Mouse (Mus musculus) left cerebral cortex, postnatal 36 days (tissue): ENCODE data around the gene Prodh2. TPM values are rescaled to one million over a fixed set of nuclear protein-coding genes. Genes with fewer than 3 reads are reported as not detected.
"Not testable (repeated sequence)": the region's sequence is repeated elsewhere in the genome, so short reads cannot be mapped to it uniquely, and the experiment has no call there.

Experiments
- DNase-seq, 2 experiments: peaks; one replicate each; pipeline ENCODE4 v3.0.0; 2021 to 2022; ENCODE audit warnings: low spot score in 2 of 2, mixed read lengths in 1 of 2
- intact Hi-C: fragments of 180-260 bp; cut with DNase I; formaldehyde crosslinking; loops from one replicate; pipeline ENCODE4 v1.15.1; 2025
- total RNA-seq, 2 experiments: library from RNA; stranded (reverse); gene quantifications; 2 replicates each; pipeline ENCODE4 v1.2.3; 2021

The Prodh2 gene
- total RNA-seq, 2 experiments from 2014 or later, result not detected

DNA sequence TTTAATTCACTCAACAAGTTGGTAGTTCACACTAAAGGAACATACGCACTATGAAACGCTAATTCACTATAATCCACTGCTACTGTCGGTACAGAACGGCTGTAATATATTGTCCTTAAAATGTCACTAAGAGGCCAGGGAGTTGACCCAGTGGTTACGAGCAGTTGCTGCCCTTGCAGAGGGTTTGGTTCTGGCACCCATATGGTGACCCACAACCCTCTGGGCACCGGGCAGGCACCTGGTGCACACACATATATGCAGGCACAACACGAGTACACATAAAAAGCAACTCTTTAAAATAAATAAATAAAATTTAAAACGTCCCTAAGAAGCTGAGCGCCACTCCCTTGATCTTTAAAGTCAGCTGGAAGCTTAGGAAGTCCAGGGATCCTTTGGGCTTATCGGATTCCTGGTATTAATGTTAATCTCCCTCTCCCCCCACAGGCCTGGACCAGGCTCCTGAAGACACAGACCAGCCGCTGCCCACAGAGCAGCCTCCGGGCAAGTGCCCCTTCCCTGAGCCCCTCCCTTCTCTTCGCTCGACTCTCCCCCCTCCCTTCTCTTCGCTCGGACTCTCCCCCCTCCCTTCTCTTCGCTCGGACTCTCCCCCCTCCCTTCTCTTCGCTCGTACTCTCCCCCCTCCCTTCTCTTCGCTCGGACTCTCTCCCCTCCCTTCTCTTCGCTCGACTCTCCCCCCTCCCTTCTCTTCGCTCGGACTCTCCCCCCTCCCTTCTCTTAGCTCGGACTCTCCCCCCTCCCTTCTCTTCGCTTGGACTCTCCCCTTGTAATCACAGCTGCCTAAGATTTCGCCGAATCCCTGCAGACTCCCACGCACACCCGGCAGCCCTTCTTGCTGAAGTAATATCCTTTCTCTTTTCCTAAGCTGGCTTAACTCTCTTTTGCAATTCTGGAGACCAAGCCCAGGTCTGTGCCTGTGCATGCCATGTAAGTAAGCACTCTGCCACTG, 15.7 kb upstream of the Prodh2 start:
- DNase-seq, result peak; percentile 46 to 60
- intact Hi-C loops, result no loop called here

DNA sequence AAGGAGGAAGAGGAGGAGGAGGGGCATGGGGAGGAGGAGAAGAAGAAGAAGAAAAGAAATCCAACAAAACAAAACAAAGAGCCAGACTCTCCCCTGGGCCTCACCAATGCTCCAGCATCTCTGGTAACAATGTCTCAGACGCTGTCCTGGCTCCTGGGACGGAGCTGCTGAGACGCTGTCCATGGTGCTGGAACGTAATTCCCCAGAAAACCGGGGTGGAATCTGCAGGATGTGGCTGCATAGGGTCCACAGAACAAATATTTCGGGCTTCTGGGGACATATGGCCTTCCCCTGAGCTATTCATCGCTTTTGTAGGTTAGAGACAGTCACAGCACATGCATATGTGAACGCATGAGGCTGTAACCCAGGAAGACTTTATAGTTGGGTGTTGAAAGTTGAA, 9.2 kb upstream of the Prodh2 start:
- intact Hi-C loops, result no loop called here

DNA sequence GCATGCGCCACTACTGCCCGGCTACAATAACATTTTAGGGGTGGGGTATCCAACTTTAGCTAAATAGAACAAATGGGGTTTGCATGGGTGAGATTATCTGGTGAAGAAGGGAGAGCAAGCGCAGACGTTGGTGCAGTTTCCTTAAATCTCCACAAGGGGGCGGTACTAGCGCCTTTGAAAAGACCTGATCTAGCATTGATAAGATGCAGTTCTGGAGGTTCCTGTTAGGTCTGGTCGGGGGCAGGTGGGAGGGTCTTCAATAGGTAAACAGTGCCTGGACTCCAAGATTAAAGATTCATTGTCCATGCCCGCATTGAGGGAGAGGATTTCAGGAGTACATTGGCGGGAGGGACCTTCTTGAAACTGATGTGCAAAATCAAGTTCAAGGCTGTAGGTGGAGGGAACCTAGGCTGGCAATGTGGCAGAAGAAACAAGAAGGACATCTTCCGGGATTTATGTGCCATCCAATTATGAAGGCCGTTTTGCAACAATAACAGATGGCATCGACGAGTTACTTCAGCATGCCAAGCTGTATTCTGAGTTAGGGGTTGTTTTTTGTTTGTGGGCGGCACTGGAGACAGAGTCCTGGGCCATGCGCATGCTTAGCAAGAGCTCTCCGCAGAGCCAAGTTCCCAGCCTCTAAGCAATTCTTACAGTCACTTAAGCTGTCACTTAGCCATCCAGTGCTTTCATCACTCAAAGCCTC, 3.0 kb upstream of the Prodh2 start:
- peak; percentile 31 to 40 for DNase-seq
- intact Hi-C loops, result loop anchor here (5.0 kb wide), 2 partner anchors 47 to 48 kb away; partner anchors contain the start of gene Arhgap33

More for the DNA sequence above, 9.2 kb upstream of the Prodh2 start:
- DNase-seq, result no peak

DNA sequence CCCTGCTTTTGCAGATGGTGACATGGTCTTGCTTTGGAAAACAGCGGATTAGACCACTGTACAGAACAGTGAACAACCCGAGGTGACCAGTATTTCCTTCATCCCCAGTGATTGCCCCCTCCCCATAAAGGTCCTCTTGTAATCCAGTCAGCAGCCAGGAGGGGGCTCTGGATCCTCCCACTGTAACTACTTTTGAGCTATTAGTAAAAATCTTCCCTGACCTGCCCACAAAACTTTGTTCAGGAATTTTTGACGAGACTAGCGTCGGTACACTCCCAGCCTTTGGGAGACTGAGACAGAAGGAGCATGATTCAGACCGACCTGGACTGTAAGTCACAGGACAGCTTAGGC, 2.5 kb upstream of the Prodh2 start:
- intact Hi-C loops, result loop anchor here (5.0 kb wide), 2 partner anchors 46 to 49 kb away; partner anchors contain the start of gene Arhgap33
- DNase-seq, result no peak

DNA sequence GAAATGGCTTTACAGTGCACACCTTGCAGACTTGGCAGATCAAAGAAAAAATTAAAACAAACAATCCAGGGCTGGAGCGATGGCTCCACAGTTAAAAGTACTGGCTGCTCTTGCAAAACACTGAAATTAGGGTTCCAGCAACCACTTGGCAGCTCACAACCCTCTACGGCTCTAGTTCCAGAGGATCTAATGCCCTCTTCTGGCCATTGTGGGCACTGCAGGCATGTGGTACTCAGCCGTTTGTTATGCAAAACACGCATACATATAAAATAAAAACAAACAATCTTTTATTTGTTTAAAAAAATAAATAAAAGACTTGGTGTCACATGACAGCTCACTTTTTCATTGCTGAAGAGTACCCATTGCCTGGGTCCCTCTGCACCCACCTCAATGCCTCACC, 657 bp upstream of the Prodh2 start:
- intact Hi-C loops, result loop anchor here (5.0 kb wide), 2 partner anchors 45 to 50 kb away; partner anchors contain the start of gene Arhgap33
- peak; percentile 57 to 67 for DNase-seq

DNA sequence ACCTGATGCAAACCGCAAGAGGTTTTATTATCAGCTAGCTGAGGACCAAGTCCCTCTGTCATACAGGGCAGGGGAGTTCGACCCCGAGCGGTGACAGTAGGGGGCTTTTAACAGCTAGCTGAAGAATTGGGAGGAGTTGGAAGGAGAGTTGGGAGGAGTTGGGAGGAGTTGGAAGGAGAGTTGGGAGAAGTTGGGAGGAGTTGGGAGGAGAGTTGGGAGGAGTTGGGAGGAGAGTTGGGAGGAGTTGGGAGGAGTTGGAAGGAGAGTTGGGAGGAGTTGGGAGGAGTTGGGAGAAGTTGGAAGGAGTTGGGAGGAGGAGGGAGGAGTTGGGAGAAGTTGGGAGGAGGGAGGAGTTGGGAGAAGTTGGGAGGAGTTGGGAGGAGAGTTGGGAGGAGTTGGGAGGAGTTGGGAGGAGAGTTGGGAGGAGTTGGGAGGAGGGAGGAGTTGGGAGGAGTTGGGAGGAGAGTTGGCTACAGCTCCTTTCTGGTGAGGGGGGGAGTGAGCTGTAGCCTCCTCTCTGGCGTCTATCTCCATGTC, 2.2 kb downstream of the Prodh2 start:
- intact Hi-C loops, DNase-seq: not testable (repeated sequence)

DNA sequence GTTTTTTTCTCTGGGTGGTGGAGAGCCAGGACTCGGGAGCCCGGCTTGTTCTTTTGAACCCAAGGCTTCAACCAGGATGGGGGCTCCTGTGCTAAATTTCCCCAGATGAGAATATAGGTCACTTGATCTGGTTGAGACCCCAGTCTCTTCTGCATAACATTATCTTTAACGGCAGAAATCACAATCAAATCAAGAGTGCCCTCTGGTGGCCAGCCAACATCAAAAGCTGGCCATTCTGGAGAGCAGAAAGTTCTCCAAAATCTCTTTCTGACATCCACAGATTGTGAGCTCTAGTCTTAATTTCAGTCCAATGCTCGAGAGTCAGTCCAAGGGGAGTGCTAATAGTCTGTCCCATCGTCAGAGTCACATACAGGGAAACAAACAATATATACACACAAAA, 7.7 kb downstream of the Prodh2 start:
- intact Hi-C loops, DNase-seq: not testable (repeated sequence)

DNA sequence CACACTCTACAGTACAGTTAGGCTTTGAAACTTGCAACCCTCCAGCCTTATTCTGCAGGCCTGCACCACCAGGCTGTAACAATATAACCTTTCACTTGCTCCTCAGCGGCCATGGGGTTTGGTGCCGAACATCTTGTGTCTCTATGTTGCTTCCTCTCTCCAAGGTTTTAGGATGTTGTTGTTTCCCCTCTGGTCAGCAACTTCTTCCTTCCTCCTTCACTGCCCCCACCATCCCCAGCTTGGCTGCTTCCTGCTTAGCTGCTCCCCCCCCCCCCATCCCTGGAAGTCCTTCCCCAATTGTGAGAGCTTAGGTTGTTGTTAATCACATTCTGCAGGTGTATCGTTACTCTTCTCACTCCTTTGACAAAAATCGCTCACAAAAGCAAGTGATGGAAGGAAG, 14.6 kb downstream of the Prodh2 start:
- DNase-seq, result no peak
- intact Hi-C loops, result no loop called here

DNA sequence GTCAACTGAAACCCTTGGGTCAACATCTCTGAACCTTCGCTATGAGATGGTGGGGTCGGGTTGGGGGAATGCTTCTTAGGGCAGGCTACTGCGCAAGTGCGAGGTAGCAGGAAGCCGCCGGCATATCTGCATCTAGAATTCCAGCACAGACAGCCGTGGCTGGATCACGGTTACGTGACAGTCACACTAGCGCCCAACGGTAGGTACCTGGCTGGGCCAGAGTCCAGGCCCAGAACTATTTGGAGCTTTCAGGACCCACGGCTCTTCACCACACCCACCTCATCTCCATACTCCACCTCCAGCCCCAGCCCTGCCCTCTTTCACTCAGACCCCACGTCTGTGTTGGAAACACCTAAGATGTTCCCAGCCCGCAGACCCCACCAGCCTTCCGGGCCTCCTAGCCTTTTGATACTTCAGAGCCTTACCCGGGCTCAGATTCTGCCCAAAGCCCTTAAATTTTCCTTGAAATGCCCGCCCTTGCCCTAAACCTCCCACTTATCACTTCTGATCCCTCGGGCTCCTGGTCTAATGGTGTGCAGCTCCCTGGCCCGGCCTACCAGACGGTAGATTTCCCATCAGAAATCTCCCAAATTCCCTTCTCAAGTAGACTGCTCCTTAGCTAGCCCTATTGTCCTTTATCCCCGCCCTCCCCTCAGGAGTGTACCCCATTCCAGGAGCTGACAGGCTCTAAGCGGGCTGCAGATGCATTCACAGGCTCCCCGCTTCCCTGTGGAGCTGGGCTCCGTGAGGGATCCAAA, 21.8 kb downstream of the Prodh2 start:
- intact Hi-C loops, result no loop called here
- DNase-seq, result no peak

DNA sequence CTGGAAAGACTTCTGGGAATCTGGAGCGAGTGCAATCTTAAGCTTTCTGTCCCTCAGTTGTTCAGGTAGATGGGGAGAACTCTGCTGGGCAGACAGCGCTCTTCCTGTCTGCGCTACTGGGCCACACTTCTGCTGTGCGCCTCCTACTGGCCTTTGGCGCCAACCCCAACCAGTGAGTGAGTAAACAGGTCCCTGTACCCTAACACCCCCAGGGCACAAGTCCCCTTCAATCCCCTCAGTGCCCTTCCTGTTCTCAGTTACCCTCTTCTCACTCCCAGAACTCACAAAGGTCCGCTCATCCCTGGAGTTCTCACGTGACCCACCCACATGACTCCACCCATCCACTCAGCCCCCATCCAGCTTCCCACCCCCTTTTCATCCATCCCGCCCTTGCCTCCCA, 24.9 kb downstream of the Prodh2 start:
- DNase-seq, result no peak
- intact Hi-C loops, result no loop called here

DNA sequence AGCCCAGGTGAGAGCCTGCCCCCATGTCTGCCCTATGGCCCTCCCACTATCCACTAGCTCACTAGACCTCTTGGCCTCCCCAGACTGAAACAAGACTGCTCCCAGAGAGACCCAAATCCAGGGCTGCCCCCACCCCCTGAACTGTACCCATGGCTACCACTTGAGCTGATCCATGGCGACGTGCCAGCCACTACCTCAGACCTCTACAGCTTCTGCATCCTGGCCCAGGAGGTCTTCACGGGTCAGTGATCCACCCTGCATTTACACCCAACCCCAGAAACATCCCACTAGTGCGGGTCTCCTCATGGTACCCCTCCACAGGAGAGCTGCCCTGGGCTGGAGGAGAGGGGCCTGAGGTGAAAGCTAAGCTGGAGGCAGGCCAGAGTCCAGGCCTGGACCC, 27.0 kb downstream of the Prodh2 start:
- intact Hi-C loops, result no loop called here
- no peak for DNase-seq

DNA sequence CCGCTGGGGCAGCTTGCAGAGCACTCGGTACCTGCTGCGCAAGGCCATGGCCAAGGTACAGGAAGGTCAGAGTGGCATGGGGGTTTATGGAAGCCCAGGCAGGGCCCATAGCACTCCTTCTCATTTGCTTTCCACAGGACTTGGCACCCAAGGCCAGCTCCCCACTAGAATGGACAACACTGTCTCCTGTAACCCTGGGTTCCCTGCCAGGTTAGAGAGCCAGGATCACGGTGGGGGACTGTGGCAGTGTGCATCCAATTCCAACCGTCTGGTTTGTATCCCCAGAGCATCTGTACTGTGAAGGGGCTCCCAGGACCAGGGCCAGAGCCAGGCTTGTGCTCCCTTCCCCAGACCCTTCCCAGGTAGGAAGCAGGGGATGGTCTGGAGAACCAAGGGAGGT, 27.4 kb downstream of the Prodh2 start:
- intact Hi-C loops, result no loop called here
- no peak for DNase-seq

DNA sequence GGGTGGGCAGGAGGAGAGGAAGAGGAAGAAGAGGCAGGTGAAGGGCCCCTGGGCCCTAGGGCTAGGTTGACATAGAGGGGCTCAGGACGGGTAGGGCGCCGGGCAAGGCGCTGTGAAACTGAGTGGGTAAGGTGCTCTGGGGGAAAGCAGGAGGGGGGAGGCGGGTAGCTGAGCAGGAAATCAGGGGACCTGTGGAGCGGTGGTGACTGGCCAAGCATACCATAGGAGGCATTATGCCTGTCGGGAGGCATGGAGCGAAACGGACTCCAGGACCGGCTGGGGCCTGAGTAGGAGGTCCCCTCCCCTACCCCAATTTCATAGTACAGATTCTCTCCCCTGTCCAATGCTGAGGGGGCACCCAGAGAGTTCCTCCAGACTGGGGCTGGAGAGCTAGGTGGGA, 29.4 kb downstream of the Prodh2 start:
- no peak for DNase-seq
- intact Hi-C loops, result no loop called here

DNA sequence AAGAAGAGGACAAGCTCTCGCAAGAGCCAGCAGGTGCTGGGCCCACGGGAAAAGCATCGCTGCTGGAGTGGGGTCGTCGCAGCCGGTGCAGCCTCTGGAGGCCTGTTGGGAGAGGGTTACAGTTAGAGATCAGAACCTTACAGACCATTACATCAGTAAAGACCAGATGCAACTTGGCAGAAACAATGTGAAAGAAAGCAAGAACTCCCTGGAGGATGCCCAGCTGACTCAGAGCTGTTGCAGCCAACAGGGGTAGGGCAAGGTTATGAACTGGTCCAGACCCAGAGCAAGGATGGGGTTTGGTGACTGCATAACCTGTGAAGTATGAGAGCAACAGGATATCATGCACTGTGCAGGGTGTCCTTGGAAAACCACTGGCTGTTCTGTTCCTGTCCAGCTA, 31.1 kb downstream of the Prodh2 start:
- intact Hi-C loops, result no loop called here

DNA sequence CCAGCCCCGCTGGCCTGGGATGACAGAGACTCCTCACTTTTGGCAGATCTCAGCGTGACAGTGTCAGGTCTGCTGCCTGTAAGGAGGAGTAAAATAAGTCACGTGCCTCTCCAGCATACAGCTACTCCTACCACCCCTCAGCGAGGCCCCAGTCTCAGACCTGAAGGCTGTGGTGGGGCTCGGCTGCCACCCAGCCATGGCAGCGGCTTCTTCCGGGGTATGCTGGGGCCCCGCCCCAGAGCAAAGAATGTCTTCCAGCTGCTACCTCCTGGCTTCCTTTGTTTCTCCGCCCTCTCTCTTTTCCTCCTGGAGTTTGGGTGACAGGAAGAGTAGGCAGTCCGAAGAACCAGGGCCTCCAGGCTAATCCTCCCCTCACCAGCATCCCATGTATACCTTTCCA, 32.5 kb downstream of the Prodh2 start:
- intact Hi-C loops, result no loop called here

More for the DNA sequence above, 31.1 kb downstream of the Prodh2 start:
- DNase-seq, result no peak

DNA sequence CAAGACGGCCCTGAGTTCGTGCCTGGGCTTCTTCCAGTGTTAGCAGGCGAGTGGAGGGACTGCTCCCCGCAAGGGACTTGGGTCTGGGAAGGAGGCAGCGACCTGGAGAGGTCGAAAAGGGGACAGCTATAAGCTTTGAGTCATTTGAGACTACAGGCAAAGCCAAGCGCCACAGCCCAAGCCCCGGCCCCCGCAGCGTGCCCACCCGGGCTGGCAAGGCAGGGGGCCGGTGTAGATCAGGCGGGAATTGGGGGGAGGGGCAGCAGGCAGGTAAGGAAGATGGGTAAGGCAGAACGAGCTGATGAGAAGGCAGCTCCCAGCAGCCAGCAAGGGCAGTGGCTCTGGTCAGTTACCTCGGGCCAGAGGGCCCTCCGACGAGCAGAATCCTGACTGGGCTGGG, 33.0 kb downstream of the Prodh2 start:
- intact Hi-C loops, result no loop called here
- DNase-seq, result no peak

More for the DNA sequence above, 32.5 kb downstream of the Prodh2 start:
- no peak for DNase-seq

DNA sequence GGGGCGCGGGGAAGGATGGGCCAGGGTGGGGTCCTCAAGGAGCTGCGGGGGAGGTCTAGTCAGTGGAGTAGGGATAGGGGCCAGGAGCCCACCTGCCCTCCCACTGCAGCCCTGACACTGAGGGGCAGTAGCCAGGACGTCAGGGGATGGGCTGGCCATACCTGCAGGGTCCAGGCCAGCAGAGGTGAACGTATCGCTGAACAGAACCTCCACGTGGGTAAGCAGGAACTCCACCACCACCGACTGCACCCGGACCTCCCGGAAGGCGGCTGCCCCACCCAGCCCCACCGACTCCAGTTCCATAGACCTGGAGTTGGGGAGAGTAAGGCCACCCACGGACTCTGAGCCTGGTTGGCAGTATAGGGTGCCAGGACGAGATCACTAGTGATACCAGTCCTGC, 33.6 kb downstream of the Prodh2 start:
- no peak for DNase-seq
- intact Hi-C loops, result no loop called here

DNA sequence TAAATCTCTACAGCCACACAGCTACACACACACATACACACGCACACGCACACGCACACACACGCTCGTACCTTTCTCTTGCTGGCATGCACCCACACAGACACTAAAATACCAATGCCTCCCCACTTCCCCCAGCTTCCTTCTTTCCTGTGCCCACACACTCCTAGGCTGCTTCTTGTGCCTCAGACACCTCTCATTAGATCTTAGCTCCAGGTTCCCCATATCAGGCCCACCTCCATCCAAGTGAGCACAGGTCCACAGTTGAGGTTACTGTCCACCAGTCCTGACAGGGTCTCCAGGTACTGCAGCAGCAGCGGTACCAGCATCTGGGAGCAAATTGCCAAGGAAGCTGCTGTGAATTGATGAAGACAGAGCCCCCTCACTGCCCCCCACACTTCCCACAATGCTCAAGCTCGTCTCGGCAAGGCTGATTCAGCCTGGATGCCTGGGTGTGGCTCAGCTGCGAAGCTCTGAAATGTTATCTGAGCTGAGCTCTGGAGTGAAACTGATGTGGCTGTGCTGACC, 37.9 kb downstream of the Prodh2 start:
- intact Hi-C loops, result loop anchor here (10.0 kb wide), 1 partner anchor 87 kb away; the partner anchor contains the start of gene Aplp1
- peak; percentile 70 to 72 for DNase-seq

DNA sequence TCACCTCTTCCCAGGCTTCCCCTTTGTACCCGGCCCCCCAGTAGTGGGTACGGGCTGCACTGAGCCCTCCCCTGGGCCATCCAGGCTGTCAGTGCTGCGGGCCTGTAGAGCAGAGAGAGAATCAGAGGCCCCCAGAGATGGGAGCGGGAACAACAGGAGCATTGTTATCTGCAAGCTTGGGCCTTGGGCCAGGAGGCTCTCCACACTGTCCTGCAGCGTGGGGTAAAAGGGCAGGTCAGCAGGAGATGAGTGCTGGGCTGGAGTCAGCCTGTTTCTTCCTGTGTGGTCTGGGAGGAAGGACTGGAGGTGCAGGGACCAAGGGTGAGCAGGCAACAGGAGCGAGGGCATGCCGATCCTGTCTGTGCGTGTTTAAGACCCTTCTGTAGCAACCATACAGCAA, 39.5 kb downstream of the Prodh2 start:
- intact Hi-C loops, result loop anchor here (10.0 kb wide), 1 partner anchor 88 kb away; the partner anchor contains the start of gene Aplp1
- DNase-seq, result no peak
